Mouse (Mus musculus) gastrocnemius, postnatal 25 days (tissue): Measurements from ENCODE around the gene Id3. TPM values are rescaled to one million over a fixed set of nuclear protein-coding genes. Genes with fewer than 3 reads are reported as not detected.
"Not testable (repeated sequence)": the region's sequence is repeated elsewhere in the genome, so short reads cannot be mapped to it uniquely, and the experiment has no call there.

Experiments
- DNase-seq: peaks from one replicate; pipeline ENCODE4 v3.0.0; 2022
- long read RNA-seq, 2 experiments: library from polyadenylated mRNA; stranded (forward); transcript quantifications; one replicate each; pipeline ENCODE4 v2.0.0; 2021
- total RNA-seq, 2 experiments: library from RNA; stranded (reverse); gene quantifications; 1 replicate in 1 of 2; 2 replicates in 1 of 2; pipeline ENCODE4 v1.2.3; 2021

The Id3 gene
- total RNA-seq: 10 to 100 TPM; 13.5 to 21.2 TPM
- long read RNA-seq, experiment 1, transcript Id3-201 (3 exons, 1,278 nt): major isoform, 39 of 42 reads
- long read RNA-seq, experiment 1, partial matches to known transcripts: 0 of 42 reads
- long read RNA-seq, experiment 1, other reads (novel, unspliced or antisense): 3 of 42 reads
- long read RNA-seq, experiment 2, transcript Id3-201 (3 exons, 1,278 nt): major isoform, 34 of 38 reads
- long read RNA-seq, experiment 2, partial matches to known transcripts: 3 of 38 reads
- long read RNA-seq, experiment 2, other reads (novel, unspliced or antisense): 0 of 38 reads

DNA sequence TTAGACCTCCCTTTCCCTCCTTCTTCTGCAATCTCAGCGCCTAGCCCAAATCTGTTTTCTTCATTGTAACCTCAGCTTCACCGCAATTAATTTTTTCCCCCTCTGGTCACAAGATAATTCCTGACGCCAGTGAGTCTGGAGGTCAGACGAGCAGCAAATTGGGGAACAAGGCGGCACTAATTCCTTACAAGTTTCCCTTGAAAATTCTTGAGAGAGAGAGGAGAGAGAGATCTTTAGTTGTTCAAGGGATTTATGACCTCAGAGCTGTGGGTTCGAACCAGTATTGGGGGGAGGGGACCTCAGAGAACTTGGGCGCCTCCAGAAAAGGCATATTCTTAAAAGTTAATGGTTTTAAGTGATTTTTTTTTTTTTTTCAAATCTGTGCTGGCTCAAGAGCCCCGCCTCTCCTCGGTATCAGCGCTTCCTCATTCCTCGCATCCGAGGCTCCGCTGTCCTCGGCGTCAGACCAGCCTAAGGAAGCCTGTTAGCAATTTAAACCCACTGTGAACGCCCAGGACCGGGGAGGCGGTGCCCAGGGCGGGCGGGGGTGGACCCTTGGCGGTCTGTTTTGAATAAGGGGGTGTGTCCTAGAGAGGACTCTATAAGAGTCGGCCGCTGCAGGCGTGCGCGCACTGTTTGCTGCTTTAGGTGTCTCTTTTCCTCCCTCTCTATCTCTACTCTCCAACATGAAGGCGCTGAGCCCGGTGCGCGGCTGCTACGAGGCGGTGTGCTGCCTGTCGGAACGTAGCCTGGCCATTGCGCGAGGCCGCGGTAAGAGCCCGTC is at the start of gene Id3:
Gene Id3 (plus strand): TSS at position 305 of the 784 bp plus-strand sequence.
- peak; percentile 96 for DNase-seq

DNA sequence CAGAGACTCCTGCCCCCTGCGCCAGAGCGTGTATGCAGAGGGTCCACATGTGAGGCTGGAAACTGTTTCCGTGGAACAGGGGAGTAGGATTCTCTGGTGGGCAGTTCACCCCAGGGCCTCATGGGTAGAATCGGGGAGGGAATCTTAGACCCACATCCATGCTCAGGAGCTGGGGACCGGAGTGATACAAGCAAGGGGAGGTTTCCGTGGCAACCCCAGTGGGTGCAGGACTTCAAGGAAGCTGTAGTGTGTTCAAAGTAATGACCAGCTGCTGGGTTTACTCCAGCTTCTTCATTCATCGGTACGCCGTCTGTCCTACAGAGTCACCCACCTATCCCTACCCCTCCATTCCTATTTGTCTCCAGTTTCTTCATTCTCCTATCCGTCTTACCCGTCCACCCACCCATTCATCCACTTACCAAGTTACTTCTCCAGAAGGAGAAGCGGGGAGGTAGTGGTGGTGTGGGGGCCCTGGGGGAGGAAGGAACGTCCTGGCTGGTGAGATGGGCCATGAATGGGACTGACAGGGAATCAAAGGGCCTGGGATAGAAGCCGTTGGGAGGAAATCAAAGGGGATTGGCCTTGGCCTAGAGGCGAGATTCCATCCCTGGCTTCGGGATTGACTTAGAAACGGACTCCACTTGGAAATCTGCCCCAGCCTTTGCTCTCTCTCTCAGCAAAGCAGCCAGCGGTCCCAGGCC is 48.6 kb upstream of the Id3 start:
- peak; percentile 18 for DNase-seq

DNA sequence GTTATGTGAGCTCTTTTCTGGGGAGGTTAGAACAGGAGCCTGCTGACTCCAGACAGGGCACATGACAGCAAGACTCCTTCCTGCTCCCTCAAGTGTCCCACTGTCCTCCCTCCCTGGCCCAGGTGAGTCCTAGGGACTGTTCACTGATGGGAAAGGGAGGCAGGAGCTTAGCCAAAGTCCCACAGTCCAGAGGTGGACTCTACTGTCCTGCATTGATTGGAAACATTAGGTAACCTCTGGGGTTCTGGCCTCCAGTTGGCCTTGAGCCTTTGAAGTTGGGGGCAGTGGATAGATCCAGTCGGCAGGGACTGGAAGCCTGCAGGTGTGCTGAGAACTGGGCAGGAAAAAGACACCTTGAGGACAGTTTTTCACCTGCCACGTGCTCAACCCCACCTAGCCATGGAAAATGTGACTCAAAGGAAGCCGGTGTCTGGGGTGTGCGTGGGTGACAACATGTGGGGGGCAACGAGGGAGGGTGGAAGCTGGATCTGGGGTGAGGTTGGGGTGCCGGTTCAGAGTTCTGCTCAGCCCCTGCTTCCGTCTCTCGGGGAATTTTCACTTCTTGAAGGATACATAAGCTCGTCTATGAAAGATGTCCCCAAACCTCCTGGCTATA is 47.7 kb upstream of the Id3 start:
- DNase-seq: no peak

DNA sequence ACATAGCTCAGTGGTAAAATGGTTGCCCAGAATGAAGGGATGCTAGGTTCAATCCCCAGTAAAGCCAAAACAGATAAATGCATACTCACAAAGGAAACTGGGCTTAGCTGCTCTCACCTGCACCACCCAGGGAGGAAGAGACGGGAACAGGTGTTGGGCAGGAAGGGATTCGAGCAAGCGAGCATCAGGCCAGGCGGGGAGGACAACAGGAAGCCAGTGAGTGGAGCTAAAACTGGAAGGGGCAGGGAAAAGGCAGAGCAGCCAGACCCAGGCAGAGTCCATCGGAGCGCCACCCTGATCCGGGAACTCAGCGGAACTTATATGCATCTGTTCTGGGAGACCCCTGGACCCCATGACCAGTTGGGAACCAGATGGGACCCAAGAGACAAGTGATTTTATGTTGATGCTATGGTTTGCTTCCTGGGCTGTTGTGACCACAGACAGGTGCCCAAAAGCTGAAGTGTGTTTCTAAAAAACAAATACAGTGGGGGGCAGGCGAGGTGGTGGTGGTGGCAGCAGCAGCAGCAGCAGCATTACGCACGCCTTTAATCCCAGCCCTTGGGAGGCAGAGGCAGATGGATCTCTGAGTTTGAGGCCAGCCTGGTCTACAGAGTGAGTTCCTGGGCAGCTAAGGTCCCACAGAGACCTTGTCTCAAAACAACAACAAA is 46.7 kb upstream of the Id3 start:
- DNase-seq: no peak

DNA sequence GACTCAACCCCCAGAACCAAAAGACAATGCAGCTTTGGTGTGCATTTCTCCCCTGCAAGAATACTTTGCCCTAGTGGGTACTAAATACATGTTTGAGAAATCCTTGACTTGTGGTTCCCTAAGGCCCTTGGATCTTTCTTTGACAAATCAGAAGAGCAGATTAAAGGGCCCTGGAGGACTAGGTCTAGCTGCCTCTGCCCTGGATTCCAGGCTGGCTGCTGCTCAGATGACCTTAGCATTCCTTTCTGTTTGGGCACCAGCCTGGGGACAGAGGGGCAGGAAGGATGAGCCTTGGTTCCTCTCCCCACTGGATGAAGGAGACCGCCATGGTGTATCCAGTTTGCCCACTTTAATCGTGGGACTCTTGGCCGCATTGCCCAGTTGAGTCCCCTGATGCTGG is 44.9 kb upstream of the Id3 start:
- DNase-seq: no peak

DNA sequence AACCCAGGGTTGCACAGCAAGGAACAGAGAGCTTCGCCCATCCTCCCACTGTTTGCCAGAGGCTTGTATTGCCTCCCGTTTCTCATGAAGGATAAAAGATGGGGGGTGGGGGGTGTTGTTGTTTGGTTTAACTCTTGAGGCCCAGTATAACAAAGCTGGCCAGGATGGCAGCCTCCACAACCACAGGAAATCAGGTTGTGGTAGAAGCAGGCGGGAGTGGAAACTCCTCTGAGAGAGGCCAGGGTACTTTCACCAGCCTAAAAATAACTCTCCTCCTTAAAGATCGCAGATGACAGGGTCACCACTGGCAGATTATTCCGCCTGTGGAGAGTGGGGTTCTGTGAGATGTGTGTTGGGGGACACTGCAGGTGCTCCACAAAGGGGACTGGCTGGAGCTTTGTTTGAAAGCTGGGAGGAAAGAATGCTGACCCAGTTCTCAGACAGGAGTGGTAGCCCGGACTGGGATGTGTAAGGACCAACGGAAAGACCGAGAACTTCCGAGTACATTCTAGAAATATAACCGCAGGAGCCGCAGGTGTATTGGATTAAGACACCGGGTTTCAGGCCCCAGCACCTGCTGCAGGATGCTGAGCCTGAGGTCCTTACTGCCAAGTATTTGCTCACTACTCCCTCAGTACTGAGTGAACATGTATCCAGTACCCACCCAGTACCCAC is 42.8 kb upstream of the Id3 start:
- no peak for DNase-seq

DNA sequence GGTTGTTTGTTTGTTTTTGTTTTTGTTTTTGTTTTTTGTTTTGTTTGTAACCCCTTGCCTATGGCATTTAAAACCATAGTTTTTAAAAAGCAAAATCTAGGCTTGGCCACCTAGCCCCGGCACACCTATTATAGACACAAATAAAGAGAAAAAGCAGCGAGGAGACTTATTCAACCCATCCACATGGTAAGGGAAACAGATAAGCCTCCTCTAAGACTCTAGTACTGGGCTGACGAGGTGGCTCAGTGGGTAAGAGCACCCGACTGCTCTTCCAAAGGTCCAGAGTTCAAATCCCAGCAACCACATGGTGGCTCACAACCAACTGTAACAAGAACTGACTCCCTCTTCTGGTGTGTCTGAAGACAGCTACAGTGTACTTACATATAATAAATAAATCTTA is 41.5 kb upstream of the Id3 start:
- not testable (repeated sequence) for DNase-seq

DNA sequence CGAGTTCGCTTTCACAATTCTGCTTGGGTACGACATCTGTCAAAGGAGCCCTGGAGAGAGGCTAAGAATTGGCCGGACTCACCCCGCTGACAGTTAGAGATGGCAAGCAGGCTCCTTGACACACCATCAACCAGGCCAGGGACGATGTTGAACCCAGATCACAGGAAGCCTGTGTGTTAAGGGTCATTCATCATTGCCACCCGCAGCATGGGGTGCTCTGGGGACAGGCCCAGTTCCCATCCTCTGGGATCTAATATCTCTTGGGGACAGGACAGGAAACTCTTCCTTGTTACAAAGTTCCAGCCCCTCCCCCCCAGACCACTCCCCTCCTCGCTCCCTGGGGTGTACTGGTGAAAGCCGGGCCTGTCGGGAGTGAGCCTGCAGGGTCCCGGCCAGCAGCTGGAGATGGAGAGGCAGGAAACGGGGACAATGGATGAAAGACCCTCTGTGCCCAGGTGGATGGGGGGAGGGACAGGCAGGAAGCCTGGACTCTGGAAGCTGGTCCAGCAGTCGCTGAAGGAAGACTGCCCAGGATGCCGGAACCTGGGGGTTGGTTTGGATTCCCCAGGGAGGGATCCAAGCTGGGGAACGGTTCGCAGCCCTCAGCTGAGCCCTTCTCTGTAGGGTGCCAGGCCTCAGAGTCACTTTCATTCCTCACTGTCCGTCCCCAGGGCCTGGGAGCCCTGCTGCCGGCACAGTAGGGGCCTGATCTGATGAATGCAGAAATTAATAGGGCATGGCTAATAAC is 38.5 kb upstream of the Id3 start:
- peak; percentile 39 for DNase-seq

DNA sequence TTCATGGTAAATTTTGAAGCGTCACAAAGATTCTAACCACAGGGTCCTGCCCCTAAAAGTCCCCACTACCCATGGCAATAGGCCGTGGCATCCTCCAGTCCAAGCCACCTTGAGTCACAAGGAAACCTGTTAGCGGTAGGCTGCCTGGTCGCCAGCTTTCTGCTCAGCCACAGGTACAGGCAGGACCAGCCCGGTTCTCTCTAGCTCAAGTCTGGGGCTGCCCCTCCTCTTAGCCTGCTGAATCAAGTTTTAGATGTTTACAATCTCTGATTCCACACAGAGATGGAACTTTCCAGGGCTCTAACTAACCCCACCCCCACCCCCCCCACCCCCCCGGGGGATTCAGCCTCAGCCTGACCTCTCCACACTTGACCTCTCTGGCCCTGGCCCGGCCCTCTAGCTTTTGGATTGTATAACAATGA is 36.4 kb upstream of the Id3 start:
- DNase-seq: no peak

DNA sequence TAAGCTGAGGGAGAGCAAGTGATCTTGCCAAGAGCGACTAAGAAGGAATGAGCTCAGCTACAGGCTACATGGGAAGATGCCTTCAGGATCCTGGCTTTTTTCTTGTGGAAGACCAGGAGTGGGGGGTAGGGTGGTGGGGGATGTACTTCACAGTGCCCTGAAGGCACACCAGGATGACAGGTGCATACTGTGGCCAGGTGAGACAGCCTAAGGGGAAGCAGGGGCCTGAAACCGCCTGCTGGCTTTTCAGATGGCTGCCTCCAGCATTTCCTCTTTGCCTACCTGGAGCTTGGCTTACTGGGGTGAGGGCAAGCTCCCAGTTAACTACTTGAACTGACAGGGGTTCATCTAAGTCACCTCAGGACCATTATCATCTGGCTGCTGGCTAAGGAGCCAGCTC is 34.1 kb upstream of the Id3 start:
- no peak for DNase-seq

DNA sequence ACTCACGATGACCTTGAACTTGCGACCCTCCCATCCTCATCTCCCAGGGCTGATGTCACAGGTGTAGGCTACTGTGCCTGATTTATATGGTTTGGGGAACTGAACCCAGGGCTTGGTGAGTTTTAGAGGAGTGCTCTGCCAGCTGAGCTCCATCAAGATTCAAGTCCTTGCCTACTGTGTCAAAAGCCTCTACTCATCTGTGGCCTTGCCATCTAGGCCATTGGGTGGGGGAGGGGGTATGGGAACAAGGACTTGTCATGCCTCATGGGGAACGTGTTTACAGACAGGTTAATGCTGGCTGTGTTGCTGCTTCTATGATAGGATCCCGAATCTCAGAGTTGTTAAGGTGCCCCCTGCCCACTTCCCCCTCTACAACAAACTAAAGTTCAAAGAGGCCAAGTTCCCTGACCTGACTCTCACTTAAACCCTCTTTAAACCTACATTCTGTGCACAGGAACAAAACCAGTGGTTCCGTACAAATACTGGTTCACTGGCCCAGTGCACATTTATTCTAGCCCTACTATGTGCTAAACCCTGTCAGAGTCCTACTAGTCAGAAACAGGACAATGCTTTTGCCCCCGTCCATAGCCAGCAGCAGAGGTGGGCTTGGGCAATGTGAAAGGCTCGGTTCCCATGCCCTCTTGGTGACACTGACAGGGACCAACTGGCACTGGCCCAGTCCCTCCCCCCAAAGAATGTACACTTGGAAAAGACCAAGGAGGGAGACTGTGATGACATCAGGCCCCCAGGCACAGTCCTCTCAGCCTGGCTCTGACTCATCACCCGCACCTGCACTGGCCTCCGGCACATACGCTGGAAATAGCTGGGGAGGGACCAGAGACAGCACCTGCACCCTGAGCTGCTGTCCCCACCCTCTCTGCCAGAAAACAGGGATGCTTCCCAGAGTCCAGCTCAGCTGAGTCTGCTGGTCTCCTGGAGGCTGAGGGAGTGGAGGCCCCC is 33.1 kb upstream of the Id3 start:
- DNase-seq: no peak

DNA sequence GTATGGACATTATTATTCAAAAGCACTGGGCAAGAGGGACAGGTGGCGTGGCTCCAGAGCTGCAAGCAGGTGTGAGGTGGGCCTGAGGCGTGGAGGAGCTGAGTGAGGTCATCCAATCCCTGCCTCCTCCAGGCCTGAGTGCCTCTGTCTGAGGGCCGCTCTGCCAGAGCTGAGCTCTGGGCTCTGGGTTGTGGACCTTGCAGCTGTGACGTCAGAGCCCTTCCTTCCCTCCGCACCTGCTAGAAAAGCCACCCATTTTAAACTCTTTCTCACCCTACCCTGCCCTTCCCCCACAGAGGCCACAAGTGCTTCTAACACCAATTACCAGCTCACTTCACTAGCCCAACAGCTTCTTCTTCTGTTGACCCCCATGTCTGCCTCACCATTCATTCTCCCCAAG is 31.0 kb upstream of the Id3 start:
- DNase-seq: no peak

DNA sequence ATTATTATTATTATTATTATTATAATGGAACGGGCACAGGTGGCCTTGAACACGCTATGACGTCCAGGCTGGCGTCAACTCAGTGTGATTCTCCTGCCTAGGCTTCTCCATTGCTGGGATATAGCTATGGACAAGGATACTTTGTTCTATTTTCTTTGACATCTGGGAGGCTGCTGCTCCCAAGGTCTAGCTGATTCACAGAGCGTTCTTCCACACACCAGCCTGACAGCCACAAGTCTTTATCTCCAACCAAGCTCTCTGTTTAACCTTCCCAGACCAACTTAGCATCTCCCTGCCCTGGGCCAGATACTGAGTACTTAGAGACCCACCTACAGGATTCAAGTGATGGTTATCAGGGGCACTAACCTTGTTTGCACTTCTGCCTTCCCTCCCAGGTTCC is 28.6 kb upstream of the Id3 start:
- DNase-seq: no peak

DNA sequence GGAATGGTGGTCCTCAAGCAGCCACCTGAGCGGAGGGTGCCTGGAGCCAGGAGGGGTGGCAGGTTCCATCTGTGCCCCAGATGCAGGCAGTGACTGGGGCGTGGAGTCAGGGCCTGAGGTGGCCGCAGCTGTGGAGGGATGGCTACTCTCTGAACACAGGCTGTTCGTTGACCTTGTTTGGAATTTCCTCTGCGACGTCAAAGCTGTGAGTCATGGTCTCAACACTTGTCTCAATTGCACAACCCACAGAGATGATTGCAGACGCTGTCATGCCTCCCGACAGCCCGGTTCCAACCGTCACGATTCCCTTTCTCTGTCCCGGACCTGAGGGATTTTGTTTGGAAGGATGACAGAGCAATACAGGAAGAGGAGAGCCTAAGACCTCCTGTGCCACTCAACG is 26.3 kb upstream of the Id3 start:
- peak; percentile 65 for DNase-seq

DNA sequence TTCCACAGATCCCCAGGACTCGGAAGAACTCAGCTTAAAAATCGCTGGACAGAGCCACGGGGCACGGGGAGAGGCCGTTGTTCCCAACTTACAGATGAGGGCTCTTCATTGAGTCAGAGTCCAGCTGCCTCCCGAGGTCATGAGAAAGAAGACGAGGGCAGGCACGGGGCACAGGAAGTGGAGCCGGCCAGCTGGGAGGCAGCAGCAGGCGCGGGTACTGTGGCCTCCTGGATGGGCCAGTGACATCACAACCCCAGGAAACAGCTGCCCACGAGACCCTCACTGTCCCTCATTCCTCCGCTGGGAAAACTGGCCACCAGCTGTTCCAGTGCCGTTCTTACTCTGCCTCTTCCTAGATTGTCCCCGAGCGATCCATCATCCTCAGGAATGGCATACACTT is 23.3 kb upstream of the Id3 start:
- DNase-seq: no peak

DNA sequence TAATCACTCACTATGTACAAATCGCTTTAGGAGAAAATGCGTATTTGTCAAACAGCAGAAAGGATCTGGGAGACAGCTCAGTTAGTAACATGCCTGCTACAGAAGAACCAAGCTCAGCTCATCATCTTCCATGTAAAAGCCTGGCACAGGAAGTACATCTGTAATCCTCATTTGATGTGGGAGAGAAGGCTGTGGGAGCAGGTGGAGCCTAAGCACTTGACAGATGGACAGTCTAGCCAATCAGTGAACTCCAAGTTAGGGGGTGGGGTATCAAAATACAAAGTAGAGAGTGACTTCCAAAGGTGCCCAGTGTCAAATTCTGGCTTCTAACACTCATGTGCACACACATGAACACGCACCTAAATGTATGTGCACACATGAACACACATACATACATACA is 22.1 kb upstream of the Id3 start:
- DNase-seq: no peak

DNA sequence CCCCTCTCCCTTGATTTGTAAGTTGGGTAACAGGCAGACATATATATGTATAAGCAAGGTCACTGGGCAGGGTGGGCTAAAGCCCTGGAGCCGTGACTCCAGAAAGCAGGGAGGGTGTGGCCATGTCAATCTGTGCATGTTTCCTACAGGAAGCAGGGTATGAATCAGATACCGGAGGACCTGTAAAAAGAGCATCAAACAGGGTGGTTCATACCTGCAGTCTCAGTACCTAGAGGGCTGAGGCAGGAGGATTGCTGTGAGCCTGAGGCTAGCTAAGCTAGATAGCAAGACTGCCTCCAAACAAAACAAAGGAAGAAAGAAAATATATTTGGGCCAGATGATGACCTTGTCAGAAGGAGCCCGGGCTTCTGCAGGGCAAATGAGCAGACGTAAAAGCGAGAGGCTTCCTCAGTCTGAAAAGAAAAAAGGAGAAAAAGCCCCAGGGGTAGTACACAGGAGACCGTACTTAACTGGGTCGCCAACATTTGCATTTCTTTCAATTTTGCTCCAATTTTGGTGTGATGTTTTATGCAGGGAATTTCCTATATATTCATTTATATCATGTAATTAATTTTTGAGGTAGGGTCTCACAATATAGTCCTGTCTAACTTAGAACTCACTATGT is 21.3 kb upstream of the Id3 start:
- no peak for DNase-seq

DNA sequence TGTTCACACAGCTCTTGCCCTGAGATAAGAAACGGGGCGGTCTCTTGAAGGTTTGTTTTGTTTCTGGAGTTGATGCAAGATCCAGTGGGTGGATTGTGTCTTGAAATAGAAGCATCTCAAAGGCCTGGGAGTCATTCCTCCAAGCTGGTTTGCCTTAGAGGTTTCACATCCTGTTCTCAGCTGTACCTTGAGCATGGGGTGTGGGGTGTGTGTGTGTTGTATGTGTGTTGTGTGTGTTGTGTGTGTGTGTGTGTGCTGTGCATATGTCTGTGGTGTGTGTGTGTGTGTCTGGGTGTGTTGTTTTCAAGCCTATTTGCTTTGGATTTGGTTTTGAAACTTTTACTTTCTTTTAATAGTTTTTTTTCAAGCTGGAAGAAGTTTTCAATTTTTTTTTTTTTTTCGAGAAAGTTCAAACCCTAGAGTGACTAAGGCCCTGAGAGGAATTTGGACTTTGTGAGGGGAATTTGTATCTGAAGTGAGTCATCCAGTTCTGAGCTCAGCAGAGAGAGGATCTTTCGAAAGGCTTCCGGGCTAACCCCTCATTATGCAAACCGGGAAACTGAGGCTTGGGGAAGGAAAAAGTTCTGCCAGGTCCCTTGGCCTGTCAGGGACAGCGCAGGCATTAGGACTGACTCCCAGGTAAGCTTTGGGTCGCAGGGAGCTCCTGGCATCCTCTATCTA is 20.0 kb upstream of the Id3 start:
- DNase-seq: no peak

DNA sequence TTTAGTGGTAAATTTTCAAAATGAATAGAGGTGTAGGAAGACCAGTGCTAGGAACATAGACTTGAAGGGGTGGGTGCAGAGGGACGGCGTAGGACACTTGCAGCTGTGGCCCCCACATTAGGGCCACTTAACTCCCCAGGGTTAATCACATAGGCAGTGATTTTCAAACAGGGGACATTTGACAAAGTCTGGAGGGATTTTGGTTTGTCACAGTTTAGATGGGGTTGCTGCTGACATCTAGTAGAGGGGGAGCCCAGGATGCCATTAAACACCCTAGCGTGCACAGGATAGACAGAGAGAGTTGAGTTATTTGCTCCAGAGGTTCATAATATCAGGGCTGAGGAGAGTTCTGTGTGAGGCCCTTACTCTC is 19.5 kb upstream of the Id3 start:
- no peak for DNase-seq
